Mouse (Mus musculus): ENCODE measurements at regions not wholly inside any gene's neighbourhood (a gene's known extent, or its start where the extent isn't known, plus 50 kb on each side); places are given as distances from the start of the nearest gene placed in this dataset.

DNA sequence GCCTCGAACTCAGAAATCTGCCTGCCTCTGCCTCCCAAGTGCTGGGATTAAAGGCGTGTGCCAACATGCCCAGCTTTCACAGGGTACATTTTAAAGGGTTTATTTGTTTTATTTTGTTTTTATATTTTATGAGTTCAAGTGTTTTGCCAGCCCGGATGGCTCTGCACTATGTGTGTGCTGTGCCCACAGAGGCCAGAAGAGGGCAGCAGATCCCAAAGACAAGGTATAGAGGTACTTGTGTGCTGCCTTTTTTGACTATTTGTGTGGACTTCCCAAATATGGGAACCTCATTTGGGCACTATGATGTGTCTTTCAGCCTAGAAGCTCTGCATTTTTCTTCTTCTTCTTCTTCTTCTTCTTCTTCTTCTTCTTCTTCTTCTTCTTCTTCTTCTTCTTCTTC, 176.4 kb upstream of the Azi2 start:
- no peak for DNase-seq

- no peak for DNase-seq
These were observed 177.0 kb upstream of the Azi2 start for GRCm38 (mm10) chr9:117863318-117863717.

DNA sequence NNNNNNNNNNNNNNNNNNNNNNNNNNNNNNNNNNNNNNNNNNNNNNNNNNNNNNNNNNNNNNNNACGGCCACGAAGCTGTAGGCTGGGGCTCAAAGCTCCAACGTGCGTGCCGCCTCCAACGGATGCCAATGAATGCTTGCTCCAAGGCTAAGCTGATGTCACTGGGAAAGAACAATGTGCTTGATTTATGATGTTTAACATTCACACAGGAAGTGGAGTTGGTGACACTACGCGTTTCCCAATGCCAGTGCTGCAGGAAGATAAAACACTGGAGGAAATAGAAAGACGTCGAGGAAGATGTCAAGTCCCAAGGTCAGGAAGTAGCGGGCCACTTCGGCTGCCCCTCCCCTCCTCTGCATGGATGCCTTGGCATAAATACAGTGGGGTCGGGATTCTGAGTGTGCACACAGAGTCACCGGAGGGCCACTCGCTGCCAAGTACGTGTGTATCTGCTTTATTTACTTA, 180.7 kb upstream of the Azi2 start:
- no peak for DNase-seq

GRCm38 (mm10) chr9:117843531-117843930, 196.8 kb upstream of the Azi2 start:
- no peak for DNase-seq

- DNase-seq, result no peak
These were observed 203.5 kb upstream of the Azi2 start for GRCm38 (mm10) chr9:117836696-117837380.

DNA sequence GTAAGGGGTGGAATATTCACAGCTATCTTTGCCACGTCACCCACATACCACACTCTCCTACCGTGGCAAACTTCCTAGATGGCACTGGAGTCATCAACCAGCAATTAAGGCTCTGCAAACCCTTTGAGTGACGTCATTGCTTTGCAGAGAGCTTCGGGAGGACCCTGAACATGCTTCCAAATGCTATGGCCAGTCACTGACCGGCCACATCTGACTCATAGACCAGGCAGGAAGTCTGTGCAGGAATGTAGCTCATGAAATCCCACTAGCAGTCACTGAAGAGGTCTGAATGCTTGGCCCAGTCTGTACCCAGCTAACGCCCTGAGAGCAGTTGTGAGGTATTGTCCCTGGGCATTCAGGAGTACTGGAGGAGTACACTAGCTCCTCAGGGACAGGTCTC, 203.9 kb upstream of the Rbms3 start:
- DNase-seq, result no peak

GRCm38 (mm10) chr9:117814661-117815060, 184.9 kb upstream of the Rbms3 start:
- no peak for DNase-seq

DNA sequence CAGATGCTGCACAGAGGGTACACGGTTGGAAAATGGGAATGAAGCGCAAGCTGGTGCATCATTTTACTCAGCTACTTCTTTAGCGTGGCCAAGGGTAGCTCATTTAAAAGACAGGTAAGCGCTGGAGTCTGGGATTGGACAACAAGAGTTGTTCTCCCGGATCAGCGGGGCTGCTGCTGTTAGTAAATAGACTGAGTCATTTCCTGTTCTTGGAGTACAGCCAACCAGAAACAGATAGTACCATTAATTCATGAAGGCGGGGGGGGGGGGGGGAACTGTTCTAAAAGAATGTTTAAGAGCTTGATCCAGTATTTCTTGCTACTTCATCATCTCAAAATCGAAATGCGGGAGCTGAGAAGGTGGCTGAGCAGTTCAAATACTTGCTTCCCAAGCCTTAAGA, 183.5 kb upstream of the Rbms3 start:
- DNase-seq, result no peak

- DNase-seq, result no peak
These were observed 176.1 kb upstream of the Rbms3 start for GRCm38 (mm10) chr9:117805812-117806211.

DNA sequence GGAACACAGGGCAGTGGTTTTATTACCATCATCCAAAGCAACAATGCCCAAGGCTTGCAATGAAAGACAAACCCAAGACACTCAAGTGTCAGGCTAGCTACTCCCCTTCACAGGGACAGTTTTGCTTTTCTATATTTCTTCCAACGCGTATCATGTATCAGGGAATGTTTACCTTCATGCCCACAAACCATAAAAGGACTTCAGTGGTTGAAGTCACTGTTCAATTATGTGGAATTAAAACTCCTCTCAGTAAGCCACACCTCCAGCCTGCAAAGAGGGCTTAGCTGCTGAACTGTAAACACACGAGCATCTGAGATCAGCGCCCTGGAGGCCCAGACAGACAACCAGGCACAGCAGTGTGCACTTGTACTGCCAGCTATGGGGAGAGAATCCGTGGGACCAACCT, 154.5 kb upstream of the Rbms3 start:
- no peak for DNase-seq

DNA sequence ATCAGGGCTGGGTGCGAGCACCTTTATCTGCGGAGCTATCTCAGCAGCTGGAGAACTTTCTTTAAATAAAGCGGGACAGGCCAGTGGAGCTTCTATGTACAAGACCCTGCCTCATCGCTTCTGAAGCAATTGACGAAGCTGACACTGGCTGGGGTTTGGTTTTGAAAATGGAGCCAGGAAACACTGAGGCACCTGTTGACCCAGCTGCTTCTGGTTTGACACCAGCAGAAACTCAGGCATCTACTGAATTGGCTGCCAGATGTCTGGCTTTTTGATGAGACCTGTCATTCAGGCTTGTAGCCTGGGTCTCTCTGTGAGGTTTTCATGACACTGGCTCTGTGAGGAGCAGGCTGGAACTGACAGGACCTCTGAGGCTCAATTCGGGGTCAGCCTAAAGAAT, 124.9 kb upstream of the Rbms3 start:
- DNase-seq, result no peak

DNA sequence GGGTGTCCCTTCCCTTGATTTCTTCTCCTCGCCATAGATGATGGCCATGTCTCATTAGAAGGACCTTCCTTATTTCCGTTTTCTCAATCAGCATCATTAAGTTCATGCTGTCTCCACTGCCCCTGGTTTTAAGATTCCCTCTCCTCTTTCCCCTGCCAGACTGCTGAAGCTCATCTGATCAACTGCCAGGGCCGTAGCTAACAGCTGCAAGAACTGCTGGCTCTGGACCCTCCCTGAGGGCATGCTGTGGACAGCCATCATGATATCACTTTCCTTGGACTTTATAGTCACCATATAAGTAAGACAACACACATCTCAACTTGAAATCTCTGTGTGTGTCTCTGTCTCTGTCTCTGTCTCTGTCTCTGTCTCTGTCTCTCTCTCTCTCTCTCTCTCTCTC, 123.8 kb upstream of the Rbms3 start:
- no peak for DNase-seq

GRCm38 (mm10) chr9:117744906-117745305, 115.2 kb upstream of the Rbms3 start:
- DNase-seq, result no peak

- no peak for DNase-seq
These were observed 99.7 kb upstream of the Rbms3 start for GRCm38 (mm10) chr9:117729366-117729765.

- no peak for DNase-seq
These were observed 90.5 kb upstream of the Rbms3 start for GRCm38 (mm10) chr9:117720161-117720598.

DNA sequence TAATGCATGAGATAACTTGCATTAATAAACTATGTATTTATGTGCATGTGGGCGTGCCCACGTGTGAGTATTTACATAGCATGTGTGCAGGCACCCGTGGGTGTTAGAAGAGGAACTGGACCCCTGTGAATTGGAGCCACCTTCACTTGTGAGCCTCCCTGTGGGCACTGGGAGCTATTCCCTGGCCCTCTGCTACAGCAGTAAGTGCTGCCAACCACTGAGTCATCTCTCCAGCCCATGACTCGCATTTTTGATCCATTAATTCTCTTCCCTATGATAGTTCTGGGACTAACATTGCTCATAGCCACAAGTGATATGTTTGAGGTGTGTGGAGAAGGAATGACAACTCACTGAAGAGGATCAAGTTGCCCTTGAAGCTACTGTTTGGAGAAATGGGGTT, 87.6 kb upstream of the Rbms3 start:
- no peak for DNase-seq

GRCm38 (mm10) chr9:117716476-117716875, 86.8 kb upstream of the Rbms3 start:
- no peak for DNase-seq

- no peak for DNase-seq
These were observed 85.3 kb upstream of the Rbms3 start for GRCm38 (mm10) chr9:117714741-117715675.

DNA sequence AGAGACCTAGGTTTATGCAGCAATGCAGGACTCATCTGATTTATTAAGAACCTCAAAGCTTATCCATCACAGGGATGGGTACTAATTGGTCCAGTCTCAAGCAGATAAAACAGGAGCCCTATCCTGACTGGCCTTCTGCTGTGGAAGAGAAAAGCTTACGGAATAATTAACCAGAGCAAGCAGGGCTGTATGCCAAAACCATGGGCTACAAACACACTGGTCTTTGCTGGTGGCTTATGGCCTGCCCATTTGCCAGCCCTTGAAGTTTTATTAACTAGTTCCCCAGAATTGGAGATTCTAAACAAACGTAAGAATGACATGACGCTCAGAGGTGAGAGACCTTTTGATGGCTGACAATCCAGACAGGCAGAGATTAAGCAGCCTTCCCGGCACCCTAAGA, 83.4 kb upstream of the Rbms3 start:
- DNase-seq, result no peak

GRCm38 (mm10) chr9:117711793-117712192, 82.1 kb upstream of the Rbms3 start:
- DNase-seq, result no peak

- DNase-seq, result no peak
These were observed 81.3 kb upstream of the Rbms3 start for GRCm38 (mm10) chr9:117710966-117711365.

DNA sequence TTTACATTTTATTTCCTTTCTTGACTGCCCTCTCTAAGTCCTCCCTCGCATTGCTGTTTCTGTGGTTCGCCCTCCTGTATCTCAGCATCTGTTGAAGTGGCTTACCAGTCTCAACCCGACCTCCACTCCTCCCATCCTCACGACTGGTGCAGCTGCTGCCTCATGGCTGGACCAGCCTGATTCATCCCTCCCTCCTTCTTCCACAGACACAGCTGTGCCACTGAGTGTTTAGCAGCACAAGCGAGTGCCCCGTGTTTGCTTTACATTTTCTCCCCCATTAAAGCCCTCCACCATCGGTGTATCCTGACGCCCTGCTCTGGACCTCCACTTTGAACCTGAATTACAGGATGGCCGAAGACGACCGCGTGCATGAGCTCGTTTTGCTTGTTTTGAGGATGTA, 80.0 kb upstream of the Rbms3 start:
- DNase-seq, result no peak

DNA sequence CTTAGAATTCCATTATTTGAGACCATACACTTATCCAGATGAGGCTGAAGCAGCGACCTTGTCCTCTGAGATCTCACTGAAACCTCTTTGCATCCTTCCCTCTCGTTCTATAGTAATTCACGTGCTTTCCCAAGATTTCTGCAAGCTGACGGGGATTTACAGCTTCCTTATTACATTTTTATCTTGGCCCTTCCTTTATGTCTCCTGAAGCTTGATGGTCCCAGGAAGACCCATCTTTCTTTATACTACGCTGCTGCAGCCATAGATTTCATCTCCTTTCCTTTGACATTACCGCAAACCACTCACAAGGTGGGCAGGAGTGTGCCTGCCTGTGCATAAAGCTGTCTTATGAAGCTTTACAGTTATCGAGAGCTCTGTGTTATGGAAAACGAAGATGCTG, 63.3 kb upstream of the Rbms3 start:
- no peak for DNase-seq

GRCm38 (mm10) chr9:117692486-117692885, 62.8 kb upstream of the Rbms3 start:
- DNase-seq, result no peak

All from B cell, adult 2 months (primary cell).